Mouse (Mus musculus) embryonic facial prominence, embryonic 14.5 days (tissue): ENCODE data around the gene Nup214. TPM values are rescaled to one million over a fixed set of nuclear protein-coding genes. Genes with fewer than 3 reads are reported as not detected.
"Not testable (repeated sequence)": the region's sequence is repeated elsewhere in the genome, so short reads cannot be mapped to it uniquely, and the experiment has no call there.

Source experiments
- ATAC-seq: fragments of 200-750 bp; cut with Nextera tagmentation; 2 replicates; pipeline ENCODE4 v1.8.0; 2017; ENCODE audit warnings: low read depth, moderate number of reproducible peaks, moderate TSS enrichment
- DNase-seq: peaks from one replicate; pipeline ENCODE4 v3.0.0-alpha.2; 2015; ENCODE audit warnings: low spot score
- H3K27ac ChIP-seq: fragments of 300-500 bp; sonication (generic); replicated peaks from 2 replicates; pipeline ENCODE4 v1.5.1; 2014; ENCODE audit warnings: low read depth, mild to moderate bottlenecking, low read length, moderate library complexity
- H3K27me3 ChIP-seq: fragments of 300-500 bp; sonication (generic); replicated peaks from 2 replicates; pipeline ENCODE4 v1.6.1; 2014; ENCODE audit warnings: low read length; ENCODE audit not compliant: control insufficient read depth, insufficient read depth
- H3K36me3 ChIP-seq: fragments of 300-500 bp; sonication (generic); 2 replicates; pipeline ENCODE4 v1.6.1; 2014; ENCODE audit warnings: low read length, mixed read lengths; ENCODE audit not compliant: control insufficient read depth, insufficient read depth
- H3K4me1 ChIP-seq: fragments of 300-500 bp; sonication (generic); 2 replicates; pipeline ENCODE4 v1.6.1; 2014; ENCODE audit warnings: antibody characterized with exemption, low read length; ENCODE audit not compliant: control insufficient read depth, insufficient read depth
- H3K4me2 ChIP-seq: fragments of 300-500 bp; sonication (generic); 2 replicates; pipeline ENCODE4 v1.6.1; 2014; ENCODE audit warnings: low read depth, mild to moderate bottlenecking, low read length, moderate library complexity, mixed read lengths
- H3K4me3 ChIP-seq: fragments of 300-500 bp; sonication (generic); 2 replicates; pipeline ENCODE4 v1.5.1; 2014; ENCODE audit warnings: low read depth, mild to moderate bottlenecking, low read length
- H3K9ac ChIP-seq: fragments of 300-500 bp; sonication (generic); 2 replicates; pipeline ENCODE4 v1.6.1; 2014; ENCODE audit warnings: low read depth, mild to moderate bottlenecking, low read length, moderate library complexity, mixed read lengths
- H3K9me3 ChIP-seq: fragments of 300-500 bp; sonication (generic); 2 replicates; pipeline ENCODE4 v1.6.1; 2016; ENCODE audit warnings: low read length; ENCODE audit not compliant: control insufficient read depth
- whole genome bisulfite sequencing: fragments of 180-500 bp; shearing (Covaris S2); extraction: QIAGEN DNeasy Blood & Tissue Kit; methylation state at CpG from one replicate; pipeline ENCODE4 v1.1.7; 2014; 5-methylcytosine and 5-hydroxymethylcytosine counted together
- polyA plus RNA-seq: library from polyadenylated mRNA; unstranded; fragments of >200 nt; fragmentation: Nextera tagmentation; extraction: Ambion mirVana; gene quantifications from 2 replicates; pipeline ENCODE4 v1.2.1, GENCODE M21; 2014

Gene Nup214
- polyA plus RNA-seq, 1 experiment from 2014 or later: 66.4 TPM

- not testable (repeated sequence) for H3K4me3 ChIP-seq, H3K9me3 ChIP-seq, H3K4me2 ChIP-seq, H3K4me1 ChIP-seq, ATAC-seq, H3K9ac ChIP-seq, DNase-seq, H3K27ac ChIP-seq, H3K27me3 ChIP-seq
- H3K36me3 ChIP-seq: peaks cover 99% of the 10 kb centered on the region
- WGBS: 92% methylated on average over 9 of the region's 9 CpGs
Observed at GRCm38 (mm10) chr2:32040646-32041045, 66.4 kb downstream of the Nup214 start.

GRCm38 (mm10) chr2:32041087-32041486, 66.9 kb downstream of the Nup214 start:
- no peaks in the 10 kb centered on the region for H3K9me3 ChIP-seq

GRCm38 (mm10) chr2:32043836-32044235, 69.6 kb downstream of the Nup214 start:
- Histone ChIP-seq H3K4me1 (no peaks in the 10 kb centered on the region), H3K9me3 (no peaks in the 10 kb centered on the region), H3K27ac (no peak overlapping the region), H3K4me2 (no peak overlapping the region), H3K27me3 (no peaks in the 10 kb centered on the region), H3K9ac (no peak overlapping the region), H3K4me3 (no peak overlapping the region), H3K36me3 (peaks cover 95% of the 10 kb centered on the region)
- no peak for ATAC-seq
- WGBS: 69% methylated on average over 5 of the region's 5 CpGs
- no peak for DNase-seq

More at GRCm38 (mm10) chr2:32041087-32041486, 66.9 kb downstream of the Nup214 start:
- no peaks in the 10 kb centered on the region for H3K4me1 ChIP-seq
- DNase-seq: no peak
- no peak overlapping the region for H3K4me3 ChIP-seq
- no peak for ATAC-seq
- H3K4me2 ChIP-seq: no peak overlapping the region
- no peak overlapping the region for H3K27ac ChIP-seq
- H3K36me3 ChIP-seq: peaks cover 99% of the 10 kb centered on the region
- no peaks in the 10 kb centered on the region for H3K27me3 ChIP-seq
- H3K9ac ChIP-seq: no peak overlapping the region
- WGBS: 85% methylated on average over 2 of the region's 2 CpGs

GRCm38 (mm10) chr2:32045375-32045774, 71.1 kb downstream of the Nup214 start:
- Histone ChIP-seq H3K4me1 (no peaks in the 10 kb centered on the region), H3K9ac (no peak overlapping the region), H3K27me3 (no peaks in the 10 kb centered on the region), H3K9me3 (no peaks in the 10 kb centered on the region), H3K36me3 (peaks cover 94% of the 10 kb centered on the region), H3K4me3 (no peak overlapping the region), H3K4me2 (no peak overlapping the region), H3K27ac (no peak overlapping the region)
- WGBS: 86% methylated on average over 6 of the region's 6 CpGs
- DNase-seq (no peak), ATAC-seq (peak; percentile 67; the same call in 1 of the 2 replicates)

GRCm38 (mm10) chr2:32046009-32046408, 71.8 kb downstream of the Nup214 start:
- no peaks in the 10 kb centered on the region for H3K9me3 ChIP-seq
- H3K27me3 ChIP-seq: no peaks in the 10 kb centered on the region
- 84% methylated on average over 10 of the region's 10 CpGs for WGBS
- no peak overlapping the region for H3K9ac ChIP-seq
- DNase-seq (no peak), ATAC-seq (no peak)
- H3K4me3 ChIP-seq: no peak overlapping the region
- no peak overlapping the region for H3K27ac ChIP-seq
- no peaks in the 10 kb centered on the region for H3K4me1 ChIP-seq
- no peak overlapping the region for H3K4me2 ChIP-seq
- H3K36me3 ChIP-seq: peaks cover 95% of the 10 kb centered on the region

GRCm38 (mm10) chr2:32047323-32047722, 73.1 kb downstream of the Nup214 start:
- H3K9me3 ChIP-seq: no peaks in the 10 kb centered on the region
- no peak for DNase-seq
- no peaks in the 10 kb centered on the region for H3K4me1 ChIP-seq
- H3K36me3 ChIP-seq: peaks cover 95% of the 10 kb centered on the region
- H3K9ac ChIP-seq: no peak overlapping the region
- H3K4me3 ChIP-seq: no peak overlapping the region
- no peaks in the 10 kb centered on the region for H3K27me3 ChIP-seq
- no peak for ATAC-seq
- WGBS: 79% methylated on average over 10 of the region's 10 CpGs
- no peak overlapping the region for H3K27ac ChIP-seq
- no peak overlapping the region for H3K4me2 ChIP-seq

GRCm38 (mm10) chr2:32051791-32052190, 77.6 kb downstream of the Nup214 start:
- Histone ChIP-seq H3K27me3 (no peaks in the 10 kb centered on the region), H3K9me3 (no peaks in the 10 kb centered on the region), H3K4me1 (no peaks in the 10 kb centered on the region), H3K9ac (no peak overlapping the region), H3K27ac (no peak overlapping the region), H3K36me3 (peaks cover 56% of the 10 kb centered on the region), H3K4me3 (no peak overlapping the region), H3K4me2 (no peak overlapping the region)
- 87% methylated on average over 8 of the region's 8 CpGs for WGBS
- DNase-seq (no peak), ATAC-seq (no peak)

- Histone ChIP-seq H3K9me3 (no peaks in the 10 kb centered on the region), H3K4me1 (no peaks in the 10 kb centered on the region), H3K27ac (no peak overlapping the region), H3K27me3 (no peaks in the 10 kb centered on the region), H3K4me2 (no peak overlapping the region), H3K4me3 (no peak overlapping the region), H3K9ac (no peak overlapping the region), H3K36me3 (peaks cover 51% of the 10 kb centered on the region)
- WGBS: 92% methylated on average over 7 of the region's 7 CpGs
- no peak for DNase-seq
- ATAC-seq: no peak
Observed at GRCm38 (mm10) chr2:32052418-32052817, 78.2 kb downstream of the Nup214 start.

GRCm38 (mm10) chr2:32055357-32055965, 81.2 kb downstream of the Nup214 start:
- DNase-seq: peak; percentile 66
- Histone ChIP-seq H3K9me3 (no peaks in the 10 kb centered on the region), H3K27ac (no peak overlapping the region), H3K4me3 (no peak overlapping the region), H3K9ac (no peak overlapping the region), H3K4me2 (no peak overlapping the region), H3K27me3 (no peaks in the 10 kb centered on the region), H3K36me3 (peaks cover 21% of the 10 kb centered on the region), H3K4me1 (peaks cover 3% of the 10 kb centered on the region; the same call in 1 of the 2 replicates)
- peak; percentile 69 for ATAC-seq
- WGBS: 61% methylated on average over 7 of the region's 7 CpGs
